Mouse (Mus musculus): ENCODE results near the gene Spats2l. TPM values are rescaled to one million over a fixed set of nuclear protein-coding genes. Genes with fewer than 3 reads are reported as not detected.

Spats2l gene
- polyA plus RNA-seq, 1 experiment, result 0.76 TPM

- TF ChIP-seq E2F4 (IDR thresholded peaks at IDR 0.05; ENCODE audit: insufficient read depth) (no peak), POLR2A (IDR thresholded peaks at IDR 0.05; ENCODE audit: insufficient read length, low read depth) (no peak), MAX (IDR thresholded peaks at IDR 0.05; ENCODE audit: low read depth) (no peak)
- Histone ChIP-seq H3K27me3 (ENCODE audit: control insufficient read depth, insufficient read depth, insufficient read length) (peaks cover 29% of the 10 kb centered on the region), H3K4me3 (peak overlapping the region; percentile 6), H3K36me3 (ENCODE audit: control insufficient read depth, insufficient read depth) (no peaks in the 10 kb centered on the region), H3K79me2 (ENCODE audit: control insufficient read depth, insufficient read depth) (no peaks in the 10 kb centered on the region), H3ac (ENCODE audit: control insufficient read depth, insufficient read length) (peak overlapping the region; percentile 77), H3K4me2 (ENCODE audit: low read depth) (peak overlapping the region; percentile 78)
Measured at GRCm38 (mm10) chr1:57774668-57775495, 920 bp downstream of the Spats2l start.

GRCm38 (mm10) chr1:57775496-57775790, 1.5 kb downstream of the Spats2l start:
- H3K36me3 ChIP-seq (ENCODE audit: control insufficient read depth, insufficient read depth), result no peaks in the 10 kb centered on the region
- H3K4me2 ChIP-seq (ENCODE audit: low read depth), result peak overlapping the region; percentile 78
- H3K4me3 ChIP-seq, result no peak overlapping the region
- H3ac ChIP-seq (ENCODE audit: control insufficient read depth, insufficient read length), result peak overlapping the region; percentile 77
- no peaks in the 10 kb centered on the region for H3K79me2 ChIP-seq (ENCODE audit: control insufficient read depth, insufficient read depth)
- TF ChIP-seq CEBPB (IDR thresholded peaks at IDR 0.05; ENCODE audit: insufficient read depth, poor library complexity, severe bottlenecking), result no peak
- no peak for TF ChIP-seq MAX (IDR thresholded peaks at IDR 0.05; ENCODE audit: low read depth)
- TF ChIP-seq TCF12 (IDR thresholded peaks at IDR 0.05; ENCODE audit: insufficient read depth, poor library complexity, severe bottlenecking), result no peak
- TF ChIP-seq POLR2A (IDR thresholded peaks at IDR 0.05; ENCODE audit: insufficient read length, low read depth), result no peak
- no peak for TF ChIP-seq MYOD1 (IDR thresholded peaks at IDR 0.05; ENCODE audit: control insufficient read depth in 1 of 3, insufficient read length in 2 of 3, low read depth in 2 of 3)
- no peak for TF ChIP-seq USF1 (IDR thresholded peaks at IDR 0.05; ENCODE audit: low read depth)
- no peak for TF ChIP-seq E2F4 (IDR thresholded peaks at IDR 0.05; ENCODE audit: insufficient read depth)
- no peak for TF ChIP-seq SRF (IDR thresholded peaks at IDR 0.05; ENCODE audit: control insufficient read depth, insufficient read length, low read depth)
- TF ChIP-seq MYOG (IDR thresholded peaks at IDR 0.05; ENCODE audit: control insufficient read depth in 1 of 3, insufficient read depth in 1 of 3, insufficient read length in 2 of 3, low read depth in 2 of 3), result no peak
- no peak for TF ChIP-seq POLR2AphosphoS2 (IDR thresholded peaks at IDR 0.05; ENCODE audit: insufficient read length, low read depth)
- no peak for TF ChIP-seq REST (IDR thresholded peaks at IDR 0.05; ENCODE audit: insufficient read depth, insufficient read length)
- TF ChIP-seq TCF3 (IDR thresholded peaks at IDR 0.05; ENCODE audit: insufficient read length, low read depth), result no peak
- H3K27me3 ChIP-seq (ENCODE audit: control insufficient read depth, insufficient read depth, insufficient read length), result peaks cover 29% of the 10 kb centered on the region

DNA sequence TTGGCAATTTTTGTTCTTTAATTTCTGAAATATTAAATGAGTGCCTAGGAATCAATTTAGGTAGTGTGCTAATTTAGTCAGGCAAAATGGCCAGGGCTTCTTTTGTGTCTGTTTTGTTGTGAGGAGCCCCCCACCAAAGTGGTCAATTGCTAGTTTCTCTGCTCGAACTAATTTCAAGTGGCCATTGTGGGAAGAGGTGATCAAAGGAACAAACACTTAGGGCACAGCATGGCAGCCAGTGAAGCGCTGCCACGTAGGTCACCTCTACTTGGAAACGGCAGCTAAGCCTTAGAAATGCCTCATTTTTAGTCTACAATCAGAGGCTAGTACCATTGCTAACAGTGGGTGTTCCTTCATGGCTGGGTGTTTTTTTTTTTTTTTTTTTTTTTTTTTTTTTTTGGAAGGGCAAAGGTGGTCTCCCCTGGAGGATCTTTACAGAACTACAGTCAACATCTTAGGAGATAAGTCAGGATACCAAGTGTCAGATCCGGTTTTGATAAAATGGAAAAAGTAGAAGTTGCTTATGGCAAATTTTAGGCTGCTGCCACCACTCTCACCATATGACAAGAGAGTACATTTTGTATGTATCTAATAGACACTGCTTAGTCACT, 2.8 kb downstream of the Spats2l start:
- TF ChIP-seq MAX (IDR thresholded peaks at IDR 0.05; ENCODE audit: low read depth), result no peak
- TF ChIP-seq MYOD1 (IDR thresholded peaks at IDR 0.05; ENCODE audit: control insufficient read depth in 1 of 3, insufficient read length in 2 of 3, low read depth in 2 of 3), result no peak
- no peak for TF ChIP-seq MYOG (IDR thresholded peaks at IDR 0.05; ENCODE audit: control insufficient read depth in 1 of 3, insufficient read depth in 1 of 3, insufficient read length in 2 of 3, low read depth in 2 of 3)
- TF ChIP-seq SRF (IDR thresholded peaks at IDR 0.05; ENCODE audit: control insufficient read depth, insufficient read length, low read depth), result no peak
- no peak for TF ChIP-seq CEBPB (IDR thresholded peaks at IDR 0.05; ENCODE audit: insufficient read depth, poor library complexity, severe bottlenecking)
- TF ChIP-seq USF1 (IDR thresholded peaks at IDR 0.05; ENCODE audit: low read depth), result no peak
- no peak for TF ChIP-seq POLR2AphosphoS2 (IDR thresholded peaks at IDR 0.05; ENCODE audit: insufficient read length, low read depth)
- no peak for TF ChIP-seq TCF12 (IDR thresholded peaks at IDR 0.05; ENCODE audit: insufficient read depth, poor library complexity, severe bottlenecking)
- TF ChIP-seq REST (IDR thresholded peaks at IDR 0.05; ENCODE audit: insufficient read depth, insufficient read length), result no peak
- TF ChIP-seq E2F4 (IDR thresholded peaks at IDR 0.05; ENCODE audit: insufficient read depth), result no peak
- no peak overlapping the region for H3ac ChIP-seq (ENCODE audit: control insufficient read depth, insufficient read length)
- H3K4me3 ChIP-seq, result no peak overlapping the region
- no peaks in the 10 kb centered on the region for H3K36me3 ChIP-seq (ENCODE audit: control insufficient read depth, insufficient read depth)
- H3K4me2 ChIP-seq (ENCODE audit: low read depth), result no peak overlapping the region
- H3K27me3 ChIP-seq (ENCODE audit: control insufficient read depth, insufficient read depth, insufficient read length), result peaks cover 26% of the 10 kb centered on the region
- H3K79me2 ChIP-seq (ENCODE audit: control insufficient read depth, insufficient read depth), result no peaks in the 10 kb centered on the region

- H3K4me2 ChIP-seq (ENCODE audit: low read depth), result no peak overlapping the region
- TF ChIP-seq MYOG (IDR thresholded peaks at IDR 0.05; ENCODE audit: control insufficient read depth in 1 of 3, insufficient read depth in 1 of 3, insufficient read length in 2 of 3, low read depth in 2 of 3) (no peak), MAX (IDR thresholded peaks at IDR 0.05; ENCODE audit: low read depth) (no peak), CEBPB (IDR thresholded peaks at IDR 0.05; ENCODE audit: insufficient read depth, poor library complexity, severe bottlenecking) (no peak), SRF (IDR thresholded peaks at IDR 0.05; ENCODE audit: control insufficient read depth, insufficient read length, low read depth) (no peak)
- no peaks in the 10 kb centered on the region for H3K36me3 ChIP-seq (ENCODE audit: control insufficient read depth, insufficient read depth)
- no peaks in the 10 kb centered on the region for H3K79me2 ChIP-seq (ENCODE audit: control insufficient read depth, insufficient read depth)
- H3ac ChIP-seq (ENCODE audit: control insufficient read depth, insufficient read length), result no peak overlapping the region
- no peaks in the 10 kb centered on the region for H3K27me3 ChIP-seq (ENCODE audit: control insufficient read depth, insufficient read depth, insufficient read length)
- H3K4me3 ChIP-seq, result no peak overlapping the region
Measured at GRCm38 (mm10) chr1:57784300-57784699, 10.3 kb downstream of the Spats2l start.

GRCm38 (mm10) chr1:57789831-57790230, 15.9 kb downstream of the Spats2l start:
- Histone ChIP-seq H3K36me3 (ENCODE audit: control insufficient read depth, insufficient read depth) (no peaks in the 10 kb centered on the region), H3K4me3 (no peak overlapping the region), H3ac (ENCODE audit: control insufficient read depth, insufficient read length) (no peak overlapping the region), H3K27me3 (ENCODE audit: control insufficient read depth, insufficient read depth, insufficient read length) (no peaks in the 10 kb centered on the region), H3K79me2 (ENCODE audit: control insufficient read depth, insufficient read depth) (no peaks in the 10 kb centered on the region), H3K4me2 (ENCODE audit: low read depth) (no peak overlapping the region)
- TF ChIP-seq USF1 (IDR thresholded peaks at IDR 0.05; ENCODE audit: low read depth) (no peak), TCF3 (IDR thresholded peaks at IDR 0.05; ENCODE audit: insufficient read length, low read depth) (no peak), POLR2AphosphoS2 (IDR thresholded peaks at IDR 0.05; ENCODE audit: insufficient read length, low read depth) (no peak), POLR2A (IDR thresholded peaks at IDR 0.05; ENCODE audit: insufficient read length, low read depth) (no peak), MYOG (IDR thresholded peaks at IDR 0.05; ENCODE audit: control insufficient read depth in 1 of 3, insufficient read depth in 1 of 3, insufficient read length in 2 of 3, low read depth in 2 of 3) (no peak), E2F4 (IDR thresholded peaks at IDR 0.05; ENCODE audit: insufficient read depth) (no peak), CEBPB (IDR thresholded peaks at IDR 0.05; ENCODE audit: insufficient read depth, poor library complexity, severe bottlenecking) (no peak), MAX (IDR thresholded peaks at IDR 0.05; ENCODE audit: low read depth) (no peak), SRF (IDR thresholded peaks at IDR 0.05; ENCODE audit: control insufficient read depth, insufficient read length, low read depth) (no peak), TCF12 (IDR thresholded peaks at IDR 0.05; ENCODE audit: insufficient read depth, poor library complexity, severe bottlenecking) (no peak), MYOD1 (IDR thresholded peaks at IDR 0.05; ENCODE audit: control insufficient read depth in 1 of 3, insufficient read length in 2 of 3, low read depth in 2 of 3) (no peak), REST (IDR thresholded peaks at IDR 0.05; ENCODE audit: insufficient read depth, insufficient read length) (no peak)
